Mouse (Mus musculus): ENCODE measurements around the gene Thbs4.

Gene Thbs4

GRCm38 (mm10) chr13:92739858-92740257 is 54.8 kb downstream of the Thbs4 start:
- no peak for TF ChIP-seq GATA4 (IDR thresholded peaks at IDR 0.05; ENCODE audit: insufficient replicate concordance, low read length)

- TF ChIP-seq GATA4 (IDR thresholded peaks at IDR 0.05; ENCODE audit: insufficient replicate concordance, low read length), result no peak
These were observed 55.8 kb downstream of the Thbs4 start for GRCm38 (mm10) chr13:92738821-92739220.

DNA sequence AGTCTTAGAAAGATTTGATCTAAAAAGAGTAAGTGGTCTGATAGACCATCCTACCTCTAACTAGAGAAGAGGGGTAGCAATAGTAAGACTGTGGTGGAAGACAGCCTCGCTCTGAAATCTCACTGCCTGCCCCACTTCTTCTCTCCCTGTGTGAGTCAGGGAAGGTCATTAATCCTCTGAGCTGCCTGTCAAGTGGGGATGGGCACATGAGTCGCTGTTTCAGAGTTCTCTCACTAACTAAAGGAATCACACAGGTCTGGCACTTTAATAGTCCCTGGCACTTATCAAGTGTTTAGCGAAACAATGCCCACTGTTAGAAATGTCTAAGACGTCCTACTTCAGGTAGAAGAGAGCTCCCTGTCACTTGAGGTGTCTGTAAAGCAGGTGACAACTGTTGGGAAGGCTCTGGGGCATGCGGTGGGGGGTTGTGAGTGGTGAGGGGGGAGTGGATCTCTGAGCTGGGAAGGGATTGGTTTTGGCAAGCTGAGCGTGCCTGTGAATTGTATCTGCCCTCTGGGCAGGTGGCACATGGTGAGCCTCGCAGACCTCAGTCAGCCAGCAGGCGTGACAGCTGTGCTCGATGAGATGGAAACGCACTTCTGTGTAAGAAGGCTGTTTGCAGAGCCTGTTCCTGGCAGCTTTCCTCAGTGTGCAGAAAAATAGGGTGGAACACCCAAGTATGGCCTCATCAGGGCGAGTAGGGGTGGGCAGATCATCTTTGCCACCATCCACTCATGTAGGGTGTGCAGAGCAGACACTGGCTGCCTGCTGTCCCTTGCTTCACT is 57.9 kb downstream of the Thbs4 start:
- no peak for TF ChIP-seq GATA4 (IDR thresholded peaks at IDR 0.05; ENCODE audit: insufficient replicate concordance, low read length)

DNA sequence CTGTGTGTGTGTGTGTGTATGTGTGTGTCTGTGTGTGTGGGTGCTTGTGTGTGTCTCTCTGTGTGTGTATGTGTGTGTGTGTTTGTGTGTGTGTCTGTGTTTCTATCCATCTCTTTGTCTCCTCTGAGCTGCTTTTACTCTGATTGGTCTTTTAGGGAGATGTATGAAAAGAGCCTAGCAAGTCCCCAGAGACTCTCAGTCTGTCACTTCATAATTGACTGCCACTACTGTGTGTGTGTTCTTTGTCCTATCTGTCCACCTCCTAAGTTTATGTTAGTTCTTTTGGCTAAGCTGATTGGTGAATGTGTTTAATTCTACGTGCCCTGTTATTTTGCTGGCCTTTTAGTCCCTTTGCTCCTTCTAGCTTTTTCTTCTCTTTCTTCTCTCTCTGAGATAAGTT is 58.9 kb downstream of the Thbs4 start:
- no peak for TF ChIP-seq GATA4 (IDR thresholded peaks at IDR 0.05; ENCODE audit: insufficient replicate concordance, low read length)

GRCm38 (mm10) chr13:92733741-92734140 is 60.9 kb downstream of the Thbs4 start:
- TF ChIP-seq GATA4 (IDR thresholded peaks at IDR 0.05; ENCODE audit: insufficient replicate concordance, low read length), result no peak

DNA sequence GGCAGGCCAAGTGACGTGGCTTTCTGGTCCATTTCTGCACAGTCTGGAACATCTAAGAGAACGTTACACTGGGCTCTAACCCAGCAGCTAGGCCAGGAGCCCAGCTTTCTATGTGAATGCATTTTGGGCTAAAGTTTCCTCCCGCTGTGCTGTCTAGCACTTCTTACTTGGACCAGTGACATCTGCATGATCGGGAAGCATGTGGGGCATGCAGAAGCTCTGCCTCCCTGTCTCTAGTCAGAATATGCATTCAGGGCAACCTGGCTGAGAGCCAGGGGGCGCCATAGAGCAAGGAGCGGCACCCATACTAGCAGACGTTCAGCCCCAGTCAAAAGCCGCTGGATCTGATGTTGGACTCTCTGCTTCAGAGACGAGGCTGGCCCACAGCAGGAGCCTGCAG is 61.4 kb downstream of the Thbs4 start:
- no peak for TF ChIP-seq GATA4 (IDR thresholded peaks at IDR 0.05; ENCODE audit: insufficient replicate concordance, low read length)

DNA sequence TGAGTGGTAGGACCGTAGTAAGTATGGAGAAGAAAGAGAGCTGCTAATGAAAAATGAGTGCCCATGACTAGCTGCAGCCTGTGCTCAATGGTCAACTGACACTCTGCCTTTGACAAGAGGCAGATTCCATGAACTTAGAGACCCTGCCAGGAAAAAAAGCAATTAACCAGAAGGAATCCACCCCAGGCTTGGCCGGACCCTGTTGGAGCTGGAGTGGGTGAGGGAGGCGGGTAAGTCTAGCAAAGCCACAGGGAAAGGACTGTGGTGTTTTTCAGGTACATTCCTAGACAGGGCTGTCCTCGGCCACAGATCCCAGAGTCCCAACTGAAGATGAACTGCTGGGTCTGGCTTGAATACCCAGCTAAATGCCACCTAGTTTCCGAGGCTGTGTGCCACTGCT is 61.8 kb downstream of the Thbs4 start:
- no peak for TF ChIP-seq GATA4 (IDR thresholded peaks at IDR 0.05; ENCODE audit: insufficient replicate concordance, low read length)

DNA sequence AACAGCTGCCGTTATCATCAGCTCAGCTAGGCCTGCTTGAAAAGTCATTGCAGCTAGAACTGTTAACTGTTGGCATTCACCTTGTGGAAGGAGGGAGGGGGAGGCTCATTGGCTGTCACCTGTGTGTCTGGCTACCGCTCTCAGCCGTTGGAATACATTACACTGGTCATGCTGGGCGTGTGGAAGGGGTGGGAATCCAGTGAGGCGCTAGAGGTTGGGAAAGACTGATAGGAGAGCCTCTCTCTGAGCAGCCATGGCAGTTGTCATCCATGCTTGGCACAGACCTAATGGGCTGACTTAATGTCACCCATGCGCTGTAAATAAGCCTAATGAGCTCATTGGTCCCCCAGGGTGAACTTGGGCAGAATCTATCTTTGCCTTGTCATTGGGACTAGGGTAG is 62.8 kb downstream of the Thbs4 start:
- no peak for TF ChIP-seq GATA4 (IDR thresholded peaks at IDR 0.05; ENCODE audit: insufficient replicate concordance, low read length)

DNA sequence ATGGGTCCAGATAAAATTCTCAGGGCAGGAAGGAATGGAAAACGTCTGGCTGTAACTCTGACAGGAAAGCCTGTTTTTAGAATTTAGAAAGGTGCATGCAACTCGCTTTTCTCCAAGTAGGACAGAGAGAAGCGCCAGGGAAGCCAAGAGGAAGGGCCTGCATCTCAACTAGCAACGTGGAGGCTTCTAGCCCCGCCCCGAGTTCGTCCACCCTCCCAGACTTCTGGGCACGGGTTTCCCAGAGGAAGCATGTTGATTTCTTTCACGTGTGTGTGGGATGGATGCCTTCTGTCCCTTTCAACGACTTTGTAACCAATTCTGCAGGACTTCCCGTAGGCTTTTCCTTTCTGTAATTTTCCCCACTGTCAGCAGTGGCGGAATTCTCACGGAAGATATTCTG is 64.8 kb downstream of the Thbs4 start:
- TF ChIP-seq GATA4 (IDR thresholded peaks at IDR 0.05; ENCODE audit: insufficient replicate concordance, low read length), result no peak

GRCm38 (mm10) chr13:92722389-92722788 is 72.2 kb downstream of the Thbs4 start:
- no peak for TF ChIP-seq GATA4 (IDR thresholded peaks at IDR 0.05; ENCODE audit: insufficient replicate concordance, low read length)

- TF ChIP-seq GATA4 (IDR thresholded peaks at IDR 0.05; ENCODE audit: insufficient replicate concordance, low read length), result no peak
These were observed 73.6 kb downstream of the Thbs4 start for GRCm38 (mm10) chr13:92721006-92721405.

DNA sequence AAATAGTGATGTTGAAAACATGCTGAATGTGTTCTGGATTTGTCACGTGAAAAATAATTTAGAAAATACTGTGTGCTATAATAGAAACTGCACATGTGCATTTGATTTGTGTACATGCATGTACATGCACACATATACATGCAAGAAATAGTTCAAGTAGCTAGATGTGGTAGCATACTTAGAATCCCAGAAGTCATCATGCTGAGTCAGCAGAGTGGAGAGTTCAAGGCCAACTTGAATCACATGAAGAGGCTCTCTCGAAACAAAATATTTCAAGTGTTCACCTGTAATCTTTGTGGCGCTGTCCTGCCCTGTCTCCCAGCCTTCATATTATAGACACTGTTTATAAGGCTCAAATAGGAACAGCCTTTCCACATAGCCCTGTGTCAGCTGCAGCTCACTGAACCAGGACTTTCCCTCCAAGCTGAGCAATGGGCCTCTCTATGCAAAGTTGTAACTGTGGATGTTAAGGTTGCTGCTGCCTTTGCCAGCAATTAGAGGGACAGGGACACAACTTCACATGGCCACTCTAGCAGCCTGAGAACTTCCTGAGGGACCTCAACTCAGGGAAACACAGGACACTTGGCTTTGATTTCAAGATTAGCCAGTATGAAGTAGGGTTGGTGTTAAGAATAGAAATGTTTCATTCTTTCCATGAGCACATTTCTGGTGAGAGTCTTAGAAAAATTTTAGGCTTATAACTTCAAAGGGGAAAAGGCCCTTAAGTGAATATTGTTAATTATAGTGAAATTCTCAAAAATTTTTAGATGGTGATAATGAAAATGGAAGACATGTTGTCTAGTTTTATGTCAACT is 76.6 kb downstream of the Thbs4 start:
- TF ChIP-seq GATA4 (IDR thresholded peaks at IDR 0.05; ENCODE audit: insufficient replicate concordance, low read length), result no peak

DNA sequence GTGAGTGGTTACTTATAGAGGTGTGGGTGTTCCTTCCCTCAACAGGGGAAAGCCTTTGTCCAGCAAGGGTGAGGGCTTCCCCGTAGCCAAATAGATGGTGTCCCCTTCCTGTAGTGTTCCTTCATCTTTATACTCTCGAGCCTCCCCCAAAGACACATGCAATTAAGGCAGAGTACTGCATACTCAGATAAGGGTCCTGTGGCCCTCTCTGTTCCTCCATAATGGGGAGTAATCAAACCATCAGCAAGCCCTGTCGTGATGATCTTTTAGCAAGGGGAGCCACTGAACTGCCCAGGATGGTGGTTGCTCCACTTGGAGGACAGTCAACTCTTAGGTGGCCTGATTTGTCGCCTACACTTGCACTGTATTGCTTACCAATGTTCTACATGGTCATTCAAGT is 82.0 kb downstream of the Thbs4 start:
- TF ChIP-seq GATA4 (IDR thresholded peaks at IDR 0.05; ENCODE audit: insufficient replicate concordance, low read length), result no peak

- no peak for TF ChIP-seq GATA4 (IDR thresholded peaks at IDR 0.05; ENCODE audit: insufficient replicate concordance, low read length)
These were observed 82.8 kb downstream of the Thbs4 start for GRCm38 (mm10) chr13:92711821-92712220.

DNA sequence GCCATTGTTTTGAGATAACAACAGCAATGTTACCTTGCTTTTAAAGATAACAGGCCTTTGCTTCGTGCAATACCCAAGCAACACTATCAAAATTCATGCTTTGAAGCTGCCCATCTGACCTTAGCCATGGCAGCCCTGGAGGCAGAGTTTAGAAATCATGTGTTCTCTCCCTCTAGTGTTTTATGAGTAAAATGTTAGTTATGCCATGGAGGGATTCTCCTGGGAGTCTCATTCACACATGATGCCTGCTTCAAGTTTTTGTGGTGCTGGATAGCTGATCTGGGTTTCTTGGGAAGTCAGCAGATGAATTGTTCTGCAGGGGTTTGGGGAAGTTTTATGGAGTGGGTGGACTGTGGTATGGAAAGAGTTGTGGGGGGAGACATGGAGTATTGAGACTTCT is 84.3 kb downstream of the Thbs4 start:
- no peak for TF ChIP-seq GATA4 (IDR thresholded peaks at IDR 0.05; ENCODE audit: insufficient replicate concordance, low read length)

- no peak for TF ChIP-seq GATA4 (IDR thresholded peaks at IDR 0.05; ENCODE audit: insufficient replicate concordance, low read length)
These were observed 85.1 kb downstream of the Thbs4 start for GRCm38 (mm10) chr13:92709535-92709934.

Measured in liver, adult (tissue).